Mouse (Mus musculus) MEL (cell line): ENCODE measurements at regions not wholly inside any gene's neighbourhood (a gene's known extent, or its start where the extent isn't known, plus 50 kb on each side); places are given as distances from the start of the nearest gene placed in this dataset.

Source experiments
- DNase-seq: peaks from one replicate; pipeline ENCODE4 v3.0.0; 2011; ENCODE audit warnings: low read depth, low spot score
- H3K27ac ChIP-seq: 2 replicates; pipeline ENCODE4 v1.5.1; 2012; ENCODE audit warnings: low read depth, mild to moderate bottlenecking, control low read depth, low read length, moderate library complexity; ENCODE audit not compliant: control insufficient read depth
- H3K27me3 ChIP-seq, 2 experiments: fragments of 150-350 bp in 1 of 2; sonication (generic) in 1 of 2; 2 replicates each; pipeline ENCODE4 v1.6.1; 2012; ENCODE audit warnings: low read length in 2 of 2, mild to moderate bottlenecking in 2 of 2, improper control_type of control experiment in 1 of 2, moderate library complexity in 1 of 2; ENCODE audit not compliant: insufficient read depth in 2 of 2, control insufficient read depth in 1 of 2
- H3K36me3 ChIP-seq, 2 experiments: 2 replicates each; pipeline ENCODE4 v1.6.1; 2012 to 2014; ENCODE audit warnings: low read length in 2 of 2, improper control_type of control experiment in 1 of 2, inconsistent platforms in 1 of 2, mild to moderate bottlenecking in 1 of 2; ENCODE audit not compliant: insufficient read depth in 2 of 2, control insufficient read depth in 1 of 2
- H3K4me1 ChIP-seq, 2 experiments: fragments of 150-350 bp in 1 of 2; sonication (generic) in 1 of 2; 2 replicates each; pipeline ENCODE4 v1.6.1; 2012; ENCODE audit warnings: low read length in 2 of 2, improper control_type of control experiment in 1 of 2, mild to moderate bottlenecking in 1 of 2; ENCODE audit not compliant: insufficient read depth in 2 of 2, control insufficient read depth in 1 of 2
- H3K4me3 ChIP-seq, 2 experiments: fragments of 150-350 bp in 1 of 2; sonication (generic) in 1 of 2; 2 replicates each; pipeline ENCODE4 v1.5.1; 2012; ENCODE audit warnings: low read depth in 2 of 2, low read length in 2 of 2, mild to moderate bottlenecking in 2 of 2, moderate library complexity in 2 of 2, control low read depth in 1 of 2, improper control_type of control experiment in 1 of 2; ENCODE audit not compliant: control insufficient read depth in 1 of 2, insufficient read depth in 1 of 2
- H3K79me2 ChIP-seq: 2 replicates; pipeline ENCODE4 v1.6.1; 2012; ENCODE audit warnings: mild to moderate bottlenecking, low read length, moderate library complexity; ENCODE audit not compliant: control insufficient read depth, poor library complexity, insufficient read depth
- H3K9ac ChIP-seq: 2 replicates; pipeline ENCODE4 v1.6.1; 2012; ENCODE audit warnings: low read depth, mild to moderate bottlenecking, control low read depth, low read length, moderate library complexity; ENCODE audit not compliant: control insufficient read depth, poor library complexity, severe bottlenecking
- H3K9me3 ChIP-seq: fragments of 150-350 bp; sonication (generic); replicated peaks from 2 replicates; pipeline ENCODE4 v1.6.1; 2012; ENCODE audit warnings: mild to moderate bottlenecking, low read length, improper control_type of control experiment, moderate library complexity; ENCODE audit not compliant: insufficient read depth
- CHD1 ChIP-seq: IDR thresholded peaks from 2 replicates; pipeline ENCODE4 v1.6.1; 2012; ENCODE audit warnings: low read depth, mild to moderate bottlenecking, inconsistent platforms, low read length, improper control_type of control experiment
- CHD2 ChIP-seq: IDR thresholded peaks from 2 replicates; pipeline ENCODE4 v1.6.1; 2011; ENCODE audit warnings: low read length, improper control_type of control experiment
- CTCF ChIP-seq, 3 experiments: IDR thresholded peaks in 2 of 3; conservative IDR thresholded peaks in 1 of 3; 2 replicates each; pipeline ENCODE4 v1.5.1; 2011 to 2012; ENCODE audit warnings: low read length in 3 of 3, low read depth in 2 of 3, mild to moderate bottlenecking in 2 of 3, improper control_type of control experiment in 1 of 3, inconsistent platforms in 1 of 3, mixed read lengths in 1 of 3, moderate library complexity in 1 of 3; ENCODE audit not compliant: control insufficient read depth in 1 of 3, insufficient read depth in 1 of 3, poor library complexity in 1 of 3, severe bottlenecking in 1 of 3
- ETS1 ChIP-seq: IDR thresholded peaks from 2 replicates; pipeline ENCODE4 v1.6.1; 2012; ENCODE audit warnings: low read depth, mild to moderate bottlenecking, inconsistent platforms, low read length, improper control_type of control experiment, moderate library complexity
- GATA1 ChIP-seq: IDR thresholded peaks from 2 replicates; pipeline ENCODE4 v1.6.1; 2011; ENCODE audit warnings: low read depth, low read length, improper control_type of control experiment
- HCFC1 ChIP-seq: IDR thresholded peaks from 2 replicates; pipeline ENCODE4 v1.6.1; 2012; ENCODE audit warnings: low read depth, mild to moderate bottlenecking, inconsistent platforms, low read length, improper control_type of control experiment, moderate library complexity
- JUND ChIP-seq: IDR thresholded peaks from 2 replicates; pipeline ENCODE4 v1.6.1; 2011; ENCODE audit warnings: low read depth, mild to moderate bottlenecking, improper control_type of control experiment, low read length
- KAT2A ChIP-seq: conservative IDR thresholded peaks from 2 replicates; pipeline ENCODE4 v1.6.1; 2012; ENCODE audit warnings: low read depth, low read length, improper control_type of control experiment, inconsistent platforms
- MAFK ChIP-seq: IDR thresholded peaks from 2 replicates; pipeline ENCODE4 v1.6.1; 2011; ENCODE audit warnings: low read depth, mild to moderate bottlenecking, low read length, improper control_type of control experiment, borderline replicate concordance
- MAX ChIP-seq: IDR thresholded peaks from 2 replicates; pipeline ENCODE4 v1.6.1; 2011; ENCODE audit warnings: low read length, improper control_type of control experiment
- MAZ ChIP-seq: IDR thresholded peaks from 2 replicates; pipeline ENCODE4 v1.6.1; 2012; ENCODE audit warnings: low read depth, mild to moderate bottlenecking, inconsistent platforms, low read length, improper control_type of control experiment
- MEF2A ChIP-seq: IDR thresholded peaks from 2 replicates; pipeline ENCODE4 v1.6.1; 2014; ENCODE audit warnings: low read depth, mild to moderate bottlenecking, inconsistent platforms, low read length, improper control_type of control experiment; ENCODE audit not compliant: poor library complexity, insufficient replicate concordance, severe bottlenecking; ENCODE audit errors: extremely low read depth
- MYB ChIP-seq: IDR thresholded peaks from 2 replicates; pipeline ENCODE4 v1.6.1; 2011; ENCODE audit warnings: mild to moderate bottlenecking, low read depth, low read length, improper control_type of control experiment
- NELFE ChIP-seq: IDR thresholded peaks from 2 replicates; pipeline ENCODE4 v1.6.1; 2011; ENCODE audit warnings: low read depth, low read length, improper control_type of control experiment
- NRF1 ChIP-seq: IDR thresholded peaks from 2 replicates; pipeline ENCODE4 v1.6.1; 2014; ENCODE audit warnings: low read depth, mild to moderate bottlenecking, inconsistent platforms, low read length, improper control_type of control experiment, moderate library complexity; ENCODE audit not compliant: poor library complexity, insufficient read depth, severe bottlenecking
- POLR2A ChIP-seq, 2 experiments: IDR thresholded peaks; 2 replicates each; pipeline ENCODE4 v1.6.1; 2011 to 2012; ENCODE audit warnings: low read length in 2 of 2, mild to moderate bottlenecking in 2 of 2, control low read depth in 1 of 2, improper control_type of control experiment in 1 of 2, low read depth in 1 of 2, moderate library complexity in 1 of 2; ENCODE audit not compliant: control insufficient read depth in 1 of 2, insufficient read depth in 1 of 2, poor library complexity in 1 of 2
- POLR2AphosphoS2 ChIP-seq: IDR thresholded peaks from 2 replicates; pipeline ENCODE4 v1.6.1; 2011; ENCODE audit warnings: low read length, improper control_type of control experiment
- POLR2AphosphoS5 ChIP-seq: IDR thresholded peaks from 2 replicates; pipeline ENCODE4 v1.6.1; 2012; ENCODE audit warnings: low read depth, borderline replicate concordance, mild to moderate bottlenecking, inconsistent platforms, low read length, moderate library complexity, mixed read lengths
- SMC3 ChIP-seq: IDR thresholded peaks from 2 replicates; pipeline ENCODE4 v1.6.1; 2011; ENCODE audit warnings: low read depth, low read length, improper control_type of control experiment
- TBP ChIP-seq: IDR thresholded peaks from 2 replicates; pipeline ENCODE4 v1.8.0; 2011; ENCODE audit warnings: low read depth, low read length, improper control_type of control experiment
- TCF12 ChIP-seq: IDR thresholded peaks from 2 replicates; pipeline ENCODE4 v1.6.1; 2014; ENCODE audit warnings: low read depth, mild to moderate bottlenecking, inconsistent platforms, low read length, improper control_type of control experiment, moderate library complexity
- UBTF ChIP-seq: IDR thresholded peaks from 2 replicates; pipeline ENCODE4 v1.6.1; 2012; ENCODE audit warnings: low read depth, mild to moderate bottlenecking, inconsistent platforms, low read length, improper control_type of control experiment, moderate library complexity, borderline replicate concordance; ENCODE audit not compliant: insufficient read depth
- USF1 ChIP-seq: IDR thresholded peaks from 2 replicates; pipeline ENCODE4 v1.6.1; 2014; ENCODE audit warnings: low read depth, mild to moderate bottlenecking, inconsistent platforms, low read length, improper control_type of control experiment, moderate library complexity
- USF2 ChIP-seq, 2 experiments: IDR thresholded peaks; 2 replicates each; pipeline ENCODE4 v1.6.1; 2011 to 2012; ENCODE audit warnings: improper control_type of control experiment in 2 of 2, low read length in 2 of 2, borderline replicate concordance in 1 of 2, inconsistent platforms in 1 of 2, low read depth in 1 of 2, mild to moderate bottlenecking in 1 of 2; ENCODE audit not compliant: insufficient read depth in 1 of 2
- ZC3H11A ChIP-seq: IDR thresholded peaks from 2 replicates; pipeline ENCODE4 v1.6.1; 2012; ENCODE audit warnings: low read depth, mild to moderate bottlenecking, inconsistent platforms, low read length, improper control_type of control experiment
- ZKSCAN1 ChIP-seq: IDR thresholded peaks from 2 replicates; pipeline ENCODE4 v1.6.1; 2012; ENCODE audit warnings: low read depth, mild to moderate bottlenecking, inconsistent platforms, low read length, improper control_type of control experiment, moderate library complexity
- ZMIZ1 ChIP-seq: IDR thresholded peaks from 2 replicates; pipeline ENCODE4 v1.6.1; 2012; ENCODE audit warnings: low read depth, mild to moderate bottlenecking, inconsistent platforms, low read length, improper control_type of control experiment, moderate library complexity

DNA sequence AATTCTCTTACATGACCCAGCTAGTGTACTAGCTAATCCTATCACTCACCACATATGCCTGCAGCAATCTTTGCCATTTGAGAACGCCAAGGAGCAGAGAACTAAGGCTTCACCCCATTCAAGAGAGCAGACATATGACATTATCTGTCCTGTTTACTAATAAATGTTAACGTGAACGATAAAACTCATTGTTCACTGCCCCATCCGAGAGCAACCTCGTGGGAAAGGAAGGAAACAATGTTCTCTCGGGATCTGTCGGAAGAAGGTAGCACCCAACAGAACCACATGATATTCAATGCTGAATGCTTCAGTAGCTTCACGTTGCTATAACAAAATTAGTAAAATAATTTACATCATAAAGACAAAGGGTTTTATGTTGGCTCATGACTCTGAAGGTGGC is 163.6 kb downstream of the Qdpr start:
- H3K27ac ChIP-seq, result no peak overlapping the region
- no peaks in the 10 kb centered on the region for H3K9me3 ChIP-seq
- TF ChIP-seq MEF2A, result no peak
- no peak for TF ChIP-seq POLR2AphosphoS5
- no peak for TF ChIP-seq SMC3
- no peak for TF ChIP-seq ZC3H11A
- TF ChIP-seq CTCF (IDR thresholded peaks at IDR 0.05 in 2 of 3, conservative IDR thresholded peaks at IDR 0.05 in 1 of 3; ENCODE audit: control insufficient read depth in 1 of 3, insufficient read depth in 1 of 3, low read depth in 2 of 3, low read length in 3 of 3, poor library complexity in 1 of 3, severe bottlenecking in 1 of 3), result no peak
- no peak for TF ChIP-seq HCFC1
- no peak for TF ChIP-seq UBTF
- TF ChIP-seq NRF1, result no peak
- TF ChIP-seq GATA1, result no peak
- TF ChIP-seq MAFK, result no peak
- TF ChIP-seq NELFE, result no peak
- no peak for TF ChIP-seq ETS1
- no peak for TF ChIP-seq MAZ
- TF ChIP-seq POLR2AphosphoS2, result no peak
- no peak for TF ChIP-seq ZMIZ1
- no peak for TF ChIP-seq MYB
- no peak for TF ChIP-seq CHD2
- no peak for TF ChIP-seq ZKSCAN1
- TF ChIP-seq, all 39 proteins: peak for 0
- Histone ChIP-seq H3K4me1 (peaks cover 7 to 18% of the 10 kb centered on the region in 2 experiments), H3K9ac (no peak overlapping the region), H3K4me3 (no peak overlapping the region), H3K36me3 (peaks cover 0 to 22% of the 10 kb centered on the region in 2 experiments; a peak in 2 of 4 replicates), H3K79me2 (0 out of 2 replicates have a peak, but pooled peaks cover 1% of the 10 kb centered on the region), H3K27me3 (no peaks in the 10 kb centered on the region)
- DNase-seq, result no peak

GRCm38 (mm10) chr5:45284680-45285079 is 165.4 kb downstream of the Qdpr start:
- H3K4me1 ChIP-seq, result peaks cover 0 to 6% of the 10 kb centered on the region in 2 experiments; a peak in 2 of 4 replicates
- TF ChIP-seq ZC3H11A (no peak), JUND (no peak), POLR2AphosphoS5 (no peak), MAX (no peak), MAZ (no peak), USF2 (IDR thresholded peaks at IDR 0.05; ENCODE audit: borderline replicate concordance in 1 of 2, insufficient read depth in 1 of 2, low read depth in 1 of 2, low read length in 2 of 2) (no peak), ETS1 (no peak), CHD1 (no peak), NRF1 (no peak), GATA1 (no peak), CTCF (IDR thresholded peaks at IDR 0.05 in 2 of 3, conservative IDR thresholded peaks at IDR 0.05 in 1 of 3; ENCODE audit: control insufficient read depth in 1 of 3, insufficient read depth in 1 of 3, low read depth in 2 of 3, low read length in 3 of 3, poor library complexity in 1 of 3, severe bottlenecking in 1 of 3) (no peak), TCF12 (no peak), USF1 (no peak), MEF2A (no peak), TBP (no peak), MYB (no peak), KAT2A (no peak), POLR2A (IDR thresholded peaks at IDR 0.05; ENCODE audit: control insufficient read depth in 1 of 2, insufficient read depth in 1 of 2, low read depth in 1 of 2, low read length in 2 of 2, poor library complexity in 1 of 2) (no peak)
- H3K79me2 ChIP-seq, result no peaks in the 10 kb centered on the region
- no peaks in the 10 kb centered on the region for H3K9me3 ChIP-seq
- H3K27me3 ChIP-seq, result no peaks in the 10 kb centered on the region
- DNase-seq, result no peak
- no peak overlapping the region for H3K9ac ChIP-seq
- no peak overlapping the region for H3K27ac ChIP-seq
- H3K36me3 ChIP-seq, result peaks cover 0 to 4% of the 10 kb centered on the region in 2 experiments; a peak in 2 of 4 replicates
- H3K4me3 ChIP-seq, result no peak overlapping the region
